Mouse (Mus musculus) neural tube, embryonic 14.5 days (tissue): ENCODE results near the gene Slc4a1ap. TPM values are rescaled to one million over a fixed set of nuclear protein-coding genes. Genes with fewer than 3 reads are reported as not detected.

Experiments
- ATAC-seq: fragments of 200-750 bp; cut with Nextera tagmentation; 2 replicates; pipeline ENCODE4 v1.8.0; 2017; ENCODE audit warnings: low read depth, mild to moderate bottlenecking, moderate TSS enrichment, moderate library complexity
- H3K27ac ChIP-seq: fragments of 300-500 bp; sonication (generic); 2 replicates; pipeline ENCODE4 v1.5.1; 2014; ENCODE audit warnings: low read depth, mild to moderate bottlenecking, control low read depth, low read length, moderate library complexity, mixed read lengths
- H3K27me3 ChIP-seq: fragments of 300-500 bp; sonication (generic); 2 replicates; pipeline ENCODE4 v1.6.1; 2014; ENCODE audit warnings: low read length; ENCODE audit not compliant: control insufficient read depth, insufficient read depth
- H3K36me3 ChIP-seq: fragments of 300-500 bp; sonication (generic); 2 replicates; pipeline ENCODE4 v1.6.1; 2014; ENCODE audit warnings: low read length, mixed read lengths; ENCODE audit not compliant: control insufficient read depth, insufficient read depth
- H3K4me1 ChIP-seq: fragments of 300-500 bp; sonication (generic); 2 replicates; pipeline ENCODE4 v1.6.1; 2014; ENCODE audit warnings: low read length; ENCODE audit not compliant: control insufficient read depth, insufficient read depth
- H3K4me2 ChIP-seq: fragments of 300-500 bp; sonication (generic); 2 replicates; pipeline ENCODE4 v1.6.1; 2014; ENCODE audit warnings: mild to moderate bottlenecking, low read depth, low read length, control low read depth
- H3K4me3 ChIP-seq: fragments of 300-500 bp; sonication (generic); 2 replicates; pipeline ENCODE4 v1.5.1; 2014; ENCODE audit warnings: low read depth, low read length, control low read depth, mixed read lengths
- H3K9ac ChIP-seq: fragments of 300-500 bp; sonication (generic); replicated peaks from 2 replicates; pipeline ENCODE4 v1.6.1; 2014; ENCODE audit warnings: low read depth, mild to moderate bottlenecking, control low read depth, low read length, mixed read lengths
- H3K9me3 ChIP-seq: fragments of 300-500 bp; sonication (generic); 2 replicates; pipeline ENCODE4 v1.6.1; 2016; ENCODE audit warnings: low read length; ENCODE audit not compliant: control insufficient read depth
- WGBS: fragments of 180-500 bp; shearing (Covaris S2); extraction: QIAGEN DNeasy Blood & Tissue Kit; methylation state at CpG from one replicate; pipeline ENCODE4 v1.1.7; 2014; 5-methylcytosine and 5-hydroxymethylcytosine counted together
- polyA plus RNA-seq: library from polyadenylated mRNA; unstranded; fragments of >200 nt; fragmentation: Nextera tagmentation; extraction: Ambion mirVana; gene quantifications from 2 replicates; pipeline ENCODE4 v1.2.1, GENCODE M21; 2014

Slc4a1ap gene
- polyA plus RNA-seq = 35.4 and 35.8 TPM in 2 replicates

DNA sequence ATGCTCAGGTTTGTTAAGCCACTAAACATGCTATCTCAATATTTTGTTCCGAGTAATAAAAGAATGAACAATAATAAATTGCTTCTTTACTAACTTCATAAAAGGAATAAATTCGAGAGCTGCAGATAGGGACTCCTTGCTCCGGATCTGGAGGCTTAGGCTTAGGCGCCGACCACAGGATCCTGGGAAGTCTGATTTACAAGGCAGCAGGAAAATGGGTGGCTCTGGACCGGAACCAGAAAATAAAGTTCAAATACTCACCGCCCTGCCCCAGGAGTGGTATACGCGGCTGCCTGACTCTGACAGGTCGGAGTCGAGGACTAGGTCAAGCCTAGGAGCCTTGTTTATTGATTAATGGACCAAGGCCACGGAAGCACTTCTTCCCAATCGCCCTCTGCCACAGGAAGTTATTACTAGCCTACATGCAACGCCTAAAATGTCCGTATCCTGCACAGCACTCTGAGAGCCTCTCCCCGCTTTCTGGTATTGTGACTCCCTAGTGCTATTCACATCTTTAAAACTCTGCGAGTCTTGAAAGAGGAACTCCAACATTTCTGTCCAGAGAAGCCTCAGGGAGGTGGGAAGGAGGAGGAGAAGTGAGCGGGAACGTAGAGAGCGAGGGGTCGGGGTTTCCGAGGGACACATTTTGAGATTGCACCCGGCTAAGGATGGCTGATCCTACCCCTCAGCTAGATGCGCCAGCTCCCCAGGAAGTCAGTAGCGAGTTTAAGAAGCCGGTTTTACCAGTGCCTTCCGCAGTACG, at the start of gene Slc4a1ap:
TSS of gene Slc4a1ap (plus strand) at position 642 of the 763 bp plus-strand sequence.
- peak within 1 kb of the TSS; percentile 77 for H3K9ac ChIP-seq
- under 1% methylated on average over 28 of the region's 28 CpGs for WGBS
- H3K36me3 ChIP-seq = peaks cover 19% of the 10 kb centered on the region
- ATAC-seq = peak; percentile 93
- peak within 1 kb of the TSS; percentile 97 for H3K4me3 ChIP-seq
- H3K27ac ChIP-seq = peak within 1 kb of the TSS; percentile 81; the same call in 1 of the 2 replicates
- H3K27me3 ChIP-seq = no peaks in the 10 kb centered on the region
- H3K9me3 ChIP-seq = no peaks in the 10 kb centered on the region
- peak within 1 kb of the TSS; percentile 100 for H3K4me2 ChIP-seq
- peaks cover 19% of the 10 kb centered on the region for H3K4me1 ChIP-seq

- ATAC-seq = no peak
- Histone ChIP-seq H3K9me3 (no peaks in the 10 kb centered on the region), H3K4me3 (no peak overlapping the region), H3K4me1 (no peaks in the 10 kb centered on the region), H3K27me3 (no peaks in the 10 kb centered on the region), H3K27ac (no peak overlapping the region), H3K4me2 (no peak overlapping the region), H3K9ac (no peak overlapping the region), H3K36me3 (peaks cover 56% of the 10 kb centered on the region)
- WGBS = 94% methylated on average over 4 of the region's 4 CpGs
These were observed 46.3 kb upstream of the Slc4a1ap start for GRCm38 (mm10) chr5:31480536-31480935.

GRCm38 (mm10) chr5:31485440-31485839, 41.4 kb upstream of the Slc4a1ap start, which contains the start of gene 4930548H24Rik:
TSS of gene 4930548H24Rik (plus strand) at chr5:31485740.
- Histone ChIP-seq H3K4me3 (no peak within 1 kb of the TSS), H3K27me3 (no peaks in the 10 kb centered on the region), H3K4me2 (no peak within 1 kb of the TSS), H3K36me3 (peaks cover 16% of the 10 kb centered on the region; the same call in 1 of the 2 replicates), H3K9me3 (no peaks in the 10 kb centered on the region), H3K9ac (no peak within 1 kb of the TSS), H3K4me1 (no peaks in the 10 kb centered on the region), H3K27ac (no peak within 1 kb of the TSS)
- 95% methylated on average over 3 of the region's 3 CpGs for WGBS
- no peak for ATAC-seq

DNA sequence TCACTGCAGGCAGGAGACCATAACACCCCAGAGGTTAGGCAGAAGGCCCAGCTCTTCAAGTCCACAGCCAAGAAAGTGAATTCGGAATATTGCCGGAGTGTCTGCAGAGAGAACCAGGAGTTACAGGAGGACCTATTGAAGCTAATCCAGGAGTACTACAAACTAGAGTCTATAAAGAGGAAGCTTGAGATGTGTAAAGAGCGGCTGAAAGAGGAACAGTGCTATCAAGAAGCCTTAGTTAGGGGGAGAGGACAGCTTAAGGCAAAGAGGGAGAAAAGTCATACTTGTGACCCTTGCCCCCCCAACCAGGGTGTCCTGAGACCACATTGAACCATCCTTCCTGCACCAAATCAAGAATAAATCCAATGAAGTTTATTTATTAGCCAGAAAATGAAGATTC, 38.9 kb upstream of the Slc4a1ap start:
- no peaks in the 10 kb centered on the region for H3K27me3 ChIP-seq
- H3K36me3 ChIP-seq = no peaks in the 10 kb centered on the region
- no peaks in the 10 kb centered on the region for H3K4me1 ChIP-seq
- H3K9me3 ChIP-seq = no peaks in the 10 kb centered on the region
- H3K4me3 ChIP-seq = no peak overlapping the region
- H3K27ac ChIP-seq = no peak overlapping the region
- no peak overlapping the region for H3K9ac ChIP-seq
- WGBS = 93% methylated on average over 3 of the region's 3 CpGs
- H3K4me2 ChIP-seq = no peak overlapping the region
- ATAC-seq = no peak

DNA sequence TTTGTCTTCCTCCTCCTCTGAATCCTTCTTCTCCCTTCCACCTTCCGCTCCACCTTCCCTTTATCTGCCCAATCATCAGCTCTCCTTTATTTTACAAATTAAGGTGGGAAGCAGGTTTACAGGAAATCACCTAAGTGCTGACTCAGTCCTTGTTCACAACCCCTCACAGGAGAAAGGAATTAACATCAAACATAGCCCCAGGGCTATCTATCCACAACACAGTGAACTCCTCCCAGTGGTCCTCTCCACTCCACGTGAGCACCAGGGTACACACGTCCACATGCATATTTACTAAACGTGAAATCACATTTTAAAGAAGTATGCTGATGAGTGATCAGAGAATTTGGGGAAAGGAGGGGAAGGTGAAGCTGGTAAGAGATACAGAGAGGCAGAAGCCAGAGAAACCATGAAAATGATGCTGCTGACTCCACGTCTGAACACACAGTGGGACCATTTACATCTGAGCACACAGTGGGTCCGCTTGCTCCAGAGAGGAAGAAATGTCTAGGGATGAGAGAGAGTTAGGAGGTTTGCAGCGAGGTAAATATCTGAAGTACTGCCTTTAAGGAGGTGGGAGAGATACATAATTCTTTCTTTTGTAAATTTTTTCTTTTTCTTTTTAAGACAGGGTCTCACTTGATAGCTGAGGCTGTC, 37.6 kb upstream of the Slc4a1ap start:
- H3K9me3 ChIP-seq = no peaks in the 10 kb centered on the region
- no peak overlapping the region for H3K27ac ChIP-seq
- no peak overlapping the region for H3K4me2 ChIP-seq
- H3K4me3 ChIP-seq = no peak overlapping the region
- no peaks in the 10 kb centered on the region for H3K27me3 ChIP-seq
- no peak overlapping the region for H3K9ac ChIP-seq
- ATAC-seq = no peak
- H3K36me3 ChIP-seq = no peaks in the 10 kb centered on the region
- 66% methylated on average over 7 of the region's 7 CpGs for WGBS
- 0 out of 2 replicates have a peak, but pooled peaks cover 2% of the 10 kb centered on the region for H3K4me1 ChIP-seq

GRCm38 (mm10) chr5:31492031-31492430, 34.8 kb upstream of the Slc4a1ap start:
- ATAC-seq = no peak
- Histone ChIP-seq H3K9ac (no peak overlapping the region), H3K27ac (no peak overlapping the region), H3K27me3 (no peaks in the 10 kb centered on the region), H3K4me3 (no peak overlapping the region), H3K4me1 (peaks cover 9% of the 10 kb centered on the region; the same call in 1 of the 2 replicates), H3K4me2 (no peak overlapping the region), H3K36me3 (no peaks in the 10 kb centered on the region), H3K9me3 (no peaks in the 10 kb centered on the region)
- 48% methylated on average over 1 of the region's 1 CpGs for WGBS

- H3K27me3 ChIP-seq = no peaks in the 10 kb centered on the region
- H3K9ac ChIP-seq = peak within 1 kb of the TSS; percentile 51
- H3K27ac ChIP-seq = no peak within 1 kb of the TSS
- H3K36me3 ChIP-seq = peaks cover 15% of the 10 kb centered on the region; the same call in 1 of the 2 replicates
- peaks cover 9% of the 10 kb centered on the region; the same call in 1 of the 2 replicates for H3K4me1 ChIP-seq
- H3K9me3 ChIP-seq = no peaks in the 10 kb centered on the region
- peak; percentile 100 for ATAC-seq
- under 1% methylated on average over 49 of the region's 49 CpGs for WGBS
- H3K4me2 ChIP-seq = peak within 1 kb of the TSS; percentile 90
- H3K4me3 ChIP-seq = peak within 1 kb of the TSS; percentile 84
These were observed 32.1 kb upstream of the Slc4a1ap start, which contains the start of gene Gpn1 for GRCm38 (mm10) chr5:31494513-31495297. TSS of gene Gpn1 (plus strand) at chr5:31494741.

GRCm38 (mm10) chr5:31504843-31505242, 22.0 kb upstream of the Slc4a1ap start:
- Histone ChIP-seq H3K4me2 (no peak overlapping the region), H3K27ac (no peak overlapping the region), H3K4me1 (no peaks in the 10 kb centered on the region), H3K36me3 (peaks cover 65% of the 10 kb centered on the region), H3K9ac (no peak overlapping the region), H3K27me3 (no peaks in the 10 kb centered on the region), H3K9me3 (no peaks in the 10 kb centered on the region), H3K4me3 (no peak overlapping the region)
- WGBS = 96% methylated on average over 10 of the region's 10 CpGs
- no peak for ATAC-seq
